Mouse (Mus musculus) heart, embryonic 13.5 days (tissue): ENCODE measurements around the gene Zfp869. TPM values are rescaled to one million over a fixed set of nuclear protein-coding genes. Genes with fewer than 3 reads are reported as not detected.
"Not testable (repeated sequence)": the region's sequence is repeated elsewhere in the genome, so short reads cannot be mapped to it uniquely, and the experiment has no call there.

Experiments used
- ATAC-seq: fragments of 200-750 bp; cut with Nextera tagmentation; 2 replicates; pipeline ENCODE4 v1.8.0; 2017; ENCODE audit warnings: moderate TSS enrichment; ENCODE audit not compliant: insufficient number of reproducible peaks, low FRiP score, low TSS enrichment; ENCODE audit errors: extremely low read depth
- H3K27ac ChIP-seq: fragments of 300-500 bp; sonication (generic); replicated peaks from 2 replicates; pipeline ENCODE4 v1.5.1; 2015; ENCODE audit warnings: moderate library complexity, mild to moderate bottlenecking, inconsistent platforms
- H3K27me3 ChIP-seq: fragments of 300-500 bp; sonication (generic); replicated peaks from 2 replicates; pipeline ENCODE4 v1.6.1; 2015; ENCODE audit warnings: mild to moderate bottlenecking, inconsistent platforms
- H3K36me3 ChIP-seq: fragments of 300-500 bp; sonication (generic); 2 replicates; pipeline ENCODE4 v1.6.1; 2015; ENCODE audit warnings: mild to moderate bottlenecking, inconsistent platforms
- H3K4me1 ChIP-seq: fragments of 300-500 bp; sonication (generic); 2 replicates; pipeline ENCODE4 v1.6.1; 2015; ENCODE audit warnings: inconsistent platforms
- H3K4me2 ChIP-seq: fragments of 300-500 bp; sonication (generic); 2 replicates; pipeline ENCODE4 v1.6.1; 2015; ENCODE audit warnings: inconsistent platforms, mild to moderate bottlenecking, moderate library complexity
- H3K4me3 ChIP-seq: fragments of 300-500 bp; sonication (generic); 2 replicates; pipeline ENCODE4 v1.5.1; 2015; ENCODE audit warnings: moderate library complexity, mild to moderate bottlenecking, inconsistent platforms
- H3K9ac ChIP-seq: fragments of 300-500 bp; sonication (generic); 2 replicates; pipeline ENCODE4 v1.6.1; 2015; ENCODE audit warnings: inconsistent platforms, mild to moderate bottlenecking, moderate library complexity
- H3K9me3 ChIP-seq: fragments of 300-500 bp; sonication (generic); 2 replicates; pipeline ENCODE4 v1.6.1; 2016; ENCODE audit warnings: inconsistent platforms
- WGBS: fragments of 180-500 bp; shearing (Covaris S2); methylation state at CpG from one replicate; pipeline ENCODE4 v1.1.7; 2015; ENCODE audit warnings: mixed read lengths; 5-methylcytosine and 5-hydroxymethylcytosine counted together
- polyA plus RNA-seq: library from polyadenylated mRNA; unstranded; fragments of >200 nt; fragmentation: Nextera tagmentation; extraction: Ambion mirVana; gene quantifications from 2 replicates; pipeline ENCODE4 v1.2.1, GENCODE M21; 2015

Zfp869 gene
- polyA plus RNA-seq, 1 experiment from 2014 or later: 16.6 TPM

- no peak overlapping the region for H3K4me3 ChIP-seq
- H3K4me2 ChIP-seq: no peak overlapping the region
- H3K4me1 ChIP-seq: no peaks in the 10 kb centered on the region
- H3K27me3 ChIP-seq: no peaks in the 10 kb centered on the region
- no peak overlapping the region for H3K9ac ChIP-seq
- ATAC-seq: no peak
- no peak overlapping the region for H3K27ac ChIP-seq
- 69% methylated on average over 6 of the region's 6 CpGs for WGBS
- peaks cover 51% of the 10 kb centered on the region for H3K36me3 ChIP-seq
- peaks cover 20% of the 10 kb centered on the region for H3K9me3 ChIP-seq
These were observed 8.7 kb downstream of the Zfp869 start for GRCm38 (mm10) chr8:69701810-69702209.

GRCm38 (mm10) chr8:69665051-69665450, 45.5 kb downstream of the Zfp869 start:
- not testable (repeated sequence) for H3K27me3 ChIP-seq
- 69% methylated on average over 2 of the region's 2 CpGs for WGBS
- peaks cover 15% of the 10 kb centered on the region for H3K9me3 ChIP-seq

GRCm38 (mm10) chr8:69661294-69661693, 49.2 kb downstream of the Zfp869 start:
- H3K36me3 ChIP-seq: peaks cover 46% of the 10 kb centered on the region
- no peak overlapping the region for H3K9ac ChIP-seq
- H3K4me2 ChIP-seq: no peak overlapping the region
- H3K4me1 ChIP-seq: no peaks in the 10 kb centered on the region
- no peak for ATAC-seq
- H3K27ac ChIP-seq: no peak overlapping the region
- H3K4me3 ChIP-seq: no peak overlapping the region
- H3K9me3 ChIP-seq: peaks cover 10% of the 10 kb centered on the region
- no peaks in the 10 kb centered on the region for H3K27me3 ChIP-seq

More at GRCm38 (mm10) chr8:69665051-69665450, 45.5 kb downstream of the Zfp869 start:
- H3K9ac ChIP-seq, H3K4me2 ChIP-seq, ATAC-seq, H3K4me1 ChIP-seq, H3K27ac ChIP-seq, H3K4me3 ChIP-seq: not testable (repeated sequence)
- peaks cover 37% of the 10 kb centered on the region for H3K36me3 ChIP-seq

Other genes starting within 250 kb of the Zfp869 start
- not detected in 2 replicates for gene Gm7697, start 187.7 kb downstream of the Zfp869 start, polyA plus RNA-seq
- 14.9 and 16.1 TPM in 2 replicates for gene Zfp868, start 85.2 kb downstream of the Zfp869 start, polyA plus RNA-seq
- gene Zfp964, start 56.2 kb downstream of the Zfp869 start, polyA plus RNA-seq: 1.3 and 1.4 TPM in 2 replicates
- 3.2 and 4.0 TPM in 2 replicates for gene Zfp963, start 39.2 kb upstream of the Zfp869 start, polyA plus RNA-seq
- 0.32 and 1.2 TPM in 2 replicates for gene Gm20422, start 64.2 kb upstream of the Zfp869 start, polyA plus RNA-seq
- gene Atp13a1, start 80.4 kb upstream of the Zfp869 start, polyA plus RNA-seq: 25.3 and 27.4 TPM in 2 replicates
- 15.1 and 16.6 TPM in 2 replicates for gene Zfp866, start 80.5 kb upstream of the Zfp869 start, polyA plus RNA-seq
- gene Gmip, start 98.0 kb upstream of the Zfp869 start, polyA plus RNA-seq: 6.9 and 7.6 TPM in 2 replicates
- gene Lpar2, start 111.7 kb upstream of the Zfp869 start, polyA plus RNA-seq: 0.32 and 0.34 TPM in 2 replicates
- 2.4 and 3.9 TPM in 2 replicates for gene Pbx4, start 121.8 kb upstream of the Zfp869 start, polyA plus RNA-seq
- 0.55 and 0.56 TPM in 2 replicates for gene Cilp2, start 177.0 kb upstream of the Zfp869 start, polyA plus RNA-seq
- gene Tssk6, start 191.5 kb upstream of the Zfp869 start, polyA plus RNA-seq: 1.9 and 2.2 TPM in 2 replicates
- 304 and 343 TPM in 2 replicates for gene Ndufa13, start 191.8 kb upstream of the Zfp869 start, polyA plus RNA-seq
- gene Yjefn3, start 192.0 kb upstream of the Zfp869 start, polyA plus RNA-seq: 8.1 and 8.2 TPM in 2 replicates